Mouse (Mus musculus): ENCODE data around the gene Zmym2. TPM values are rescaled to one million over a fixed set of nuclear protein-coding genes. Genes with fewer than 3 reads are reported as not detected.
A peak's percentile ranks its signal among the peaks of the same experiment; 100 is the strongest.
"Not testable (repeated sequence)": the region's sequence is repeated elsewhere in the genome, so short reads cannot be mapped to it uniquely, and the experiment has no call there.

Zmym2 gene
- polyA plus RNA-seq (2012; fragmentation: generic; extraction: Trizol) = 14.8 TPM

GRCm38 (mm10) chr14:56886594-56887513, at the start of gene Zmym2:
TSS of gene Zmym2 (plus strand) at chr14:56886653.
- H3K36me3 ChIP-seq (ENCODE audit: control insufficient read depth, insufficient read depth); H3K27me3 ChIP-seq (ENCODE audit: control insufficient read depth, insufficient read depth, insufficient read length): not testable (repeated sequence)
- H3K79me2 ChIP-seq (ENCODE audit: control insufficient read depth, insufficient read depth) = peaks cover 46% of the 10 kb centered on the region
- peak within 1 kb of the TSS; percentile 93 for H3K4me3 ChIP-seq
- H3K4me2 ChIP-seq (ENCODE audit: low read depth) = peak within 1 kb of the TSS; percentile 74
- peak within 1 kb of the TSS; percentile 90 for H3ac ChIP-seq (ENCODE audit: control insufficient read depth, insufficient read length)

GRCm38 (mm10) chr14:56844033-56844432, 42.4 kb upstream of the Zmym2 start:
- no peaks in the 10 kb centered on the region for H3K27me3 ChIP-seq (ENCODE audit: control insufficient read depth, insufficient read depth, insufficient read length)
- H3K4me3 ChIP-seq = no peak overlapping the region
- H3K4me2 ChIP-seq (ENCODE audit: low read depth) = no peak overlapping the region
- no peaks in the 10 kb centered on the region for H3K36me3 ChIP-seq (ENCODE audit: control insufficient read depth, insufficient read depth)
- H3K79me2 ChIP-seq (ENCODE audit: control insufficient read depth, insufficient read depth) = no peaks in the 10 kb centered on the region
- TF ChIP-seq POLR2AphosphoS2 (IDR thresholded peaks at IDR 0.05; ENCODE audit: insufficient read length, low read depth) = no peak
- no peak for TF ChIP-seq TCF12 (IDR thresholded peaks at IDR 0.05; ENCODE audit: insufficient read depth, poor library complexity, severe bottlenecking)
- no peak for TF ChIP-seq MYOD1 (IDR thresholded peaks at IDR 0.05; ENCODE audit: control insufficient read depth in 1 of 3, insufficient read length in 2 of 3, low read depth in 2 of 3)
- no peak for TF ChIP-seq TCF3 (IDR thresholded peaks at IDR 0.05; ENCODE audit: insufficient read length, low read depth)
- no peak for TF ChIP-seq E2F4 (IDR thresholded peaks at IDR 0.05; ENCODE audit: insufficient read depth)
- no peak for TF ChIP-seq USF1 (IDR thresholded peaks at IDR 0.05; ENCODE audit: low read depth)
- TF ChIP-seq CEBPB (IDR thresholded peaks at IDR 0.05; ENCODE audit: insufficient read depth, poor library complexity, severe bottlenecking) = no peak
- no peak for TF ChIP-seq REST (IDR thresholded peaks at IDR 0.05; ENCODE audit: insufficient read depth, insufficient read length)
- TF ChIP-seq MAX (IDR thresholded peaks at IDR 0.05; ENCODE audit: low read depth) = no peak
- no peak for TF ChIP-seq MYOG (IDR thresholded peaks at IDR 0.05; ENCODE audit: control insufficient read depth in 1 of 3, insufficient read depth in 1 of 3, insufficient read length in 2 of 3, low read depth in 2 of 3)
- TF ChIP-seq POLR2A (IDR thresholded peaks at IDR 0.05; ENCODE audit: insufficient read length, low read depth) = no peak
- TF ChIP-seq SRF (IDR thresholded peaks at IDR 0.05; ENCODE audit: control insufficient read depth, insufficient read length, low read depth) = no peak
- H3ac ChIP-seq (ENCODE audit: control insufficient read depth, insufficient read length) = no peak overlapping the region

DNA sequence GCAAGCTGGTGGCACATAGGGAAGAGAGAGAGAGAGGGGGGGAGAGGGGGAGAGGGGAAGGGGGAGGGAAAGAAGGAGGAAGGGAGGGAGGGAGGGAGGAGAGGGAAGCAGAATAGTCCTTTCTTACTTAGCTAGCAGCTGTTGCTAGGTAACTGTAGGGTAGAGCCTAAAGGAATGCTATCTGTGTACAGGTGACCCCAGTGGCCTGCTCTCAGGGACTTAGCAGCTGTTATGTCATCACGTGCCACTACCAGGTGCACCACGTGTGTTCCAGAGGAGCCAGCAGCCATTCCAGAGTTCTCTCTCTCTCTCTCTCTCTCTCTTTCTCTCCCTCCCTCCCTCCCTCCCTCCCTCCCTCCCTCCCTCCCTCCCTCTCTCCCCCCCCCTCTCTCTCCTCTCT, 41.9 kb upstream of the Zmym2 start:
- no peaks in the 10 kb centered on the region for H3K36me3 ChIP-seq (ENCODE audit: control insufficient read depth, insufficient read depth)
- H3K79me2 ChIP-seq (ENCODE audit: control insufficient read depth, insufficient read depth) = no peaks in the 10 kb centered on the region
- no peaks in the 10 kb centered on the region for H3K27me3 ChIP-seq (ENCODE audit: control insufficient read depth, insufficient read depth, insufficient read length)
- no peak overlapping the region for H3ac ChIP-seq (ENCODE audit: control insufficient read depth, insufficient read length)
- H3K4me3 ChIP-seq = no peak overlapping the region
- no peak overlapping the region for H3K4me2 ChIP-seq (ENCODE audit: low read depth)
- TF ChIP-seq POLR2AphosphoS2 (IDR thresholded peaks at IDR 0.05; ENCODE audit: insufficient read length, low read depth) = no peak
- TF ChIP-seq MYOD1 (IDR thresholded peaks at IDR 0.05; ENCODE audit: control insufficient read depth in 1 of 3, insufficient read length in 2 of 3, low read depth in 2 of 3) = peak in 1 of 3 experiments; percentile 2

- Histone ChIP-seq H3K4me3 (no peak overlapping the region), H3K79me2 (ENCODE audit: control insufficient read depth, insufficient read depth) (no peaks in the 10 kb centered on the region), H3K27me3 (ENCODE audit: control insufficient read depth, insufficient read depth, insufficient read length) (no peaks in the 10 kb centered on the region), H3K4me2 (ENCODE audit: low read depth) (no peak overlapping the region), H3ac (ENCODE audit: control insufficient read depth, insufficient read length) (no peak overlapping the region), H3K36me3 (ENCODE audit: control insufficient read depth, insufficient read depth) (no peaks in the 10 kb centered on the region)
- TF ChIP-seq E2F4 (IDR thresholded peaks at IDR 0.05; ENCODE audit: insufficient read depth) (no peak), USF1 (IDR thresholded peaks at IDR 0.05; ENCODE audit: low read depth) (no peak), MAX (IDR thresholded peaks at IDR 0.05; ENCODE audit: low read depth) (no peak), MYOG (IDR thresholded peaks at IDR 0.05; ENCODE audit: control insufficient read depth in 1 of 3, insufficient read depth in 1 of 3, insufficient read length in 2 of 3, low read depth in 2 of 3) (no peak), TCF3 (IDR thresholded peaks at IDR 0.05; ENCODE audit: insufficient read length, low read depth) (no peak), REST (IDR thresholded peaks at IDR 0.05; ENCODE audit: insufficient read depth, insufficient read length) (no peak), POLR2A (IDR thresholded peaks at IDR 0.05; ENCODE audit: insufficient read length, low read depth) (no peak), POLR2AphosphoS2 (IDR thresholded peaks at IDR 0.05; ENCODE audit: insufficient read length, low read depth) (no peak), TCF12 (IDR thresholded peaks at IDR 0.05; ENCODE audit: insufficient read depth, poor library complexity, severe bottlenecking) (no peak), CEBPB (IDR thresholded peaks at IDR 0.05; ENCODE audit: insufficient read depth, poor library complexity, severe bottlenecking) (no peak), SRF (IDR thresholded peaks at IDR 0.05; ENCODE audit: control insufficient read depth, insufficient read length, low read depth) (no peak), MYOD1 (IDR thresholded peaks at IDR 0.05; ENCODE audit: control insufficient read depth in 1 of 3, insufficient read length in 2 of 3, low read depth in 2 of 3) (no peak)
Measured at GRCm38 (mm10) chr14:56848322-56848721, 38.1 kb upstream of the Zmym2 start.

DNA sequence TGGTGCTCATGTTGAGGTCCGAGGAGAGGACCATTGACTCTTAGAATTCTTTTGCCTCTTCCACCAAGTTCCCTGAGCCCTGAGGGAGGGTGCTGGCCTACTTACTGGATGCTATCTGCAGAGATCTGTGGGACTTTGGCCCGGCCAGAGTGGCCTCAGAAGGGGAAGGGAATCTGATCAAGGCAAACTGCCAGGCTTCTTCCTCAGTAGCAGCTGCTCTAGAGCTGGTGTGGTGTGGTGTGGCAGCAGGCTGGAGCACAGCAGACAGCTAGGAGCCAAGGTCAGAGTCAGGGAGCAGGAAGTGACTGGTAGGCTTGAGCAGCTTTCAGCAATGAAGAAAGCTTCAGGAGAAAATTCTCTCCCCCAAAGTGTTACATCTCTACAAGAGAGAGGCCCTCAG, 36.8 kb upstream of the Zmym2 start:
- H3K4me2 ChIP-seq (ENCODE audit: low read depth) = no peak overlapping the region
- no peaks in the 10 kb centered on the region for H3K27me3 ChIP-seq (ENCODE audit: control insufficient read depth, insufficient read depth, insufficient read length)
- no peak overlapping the region for H3ac ChIP-seq (ENCODE audit: control insufficient read depth, insufficient read length)
- no peaks in the 10 kb centered on the region for H3K36me3 ChIP-seq (ENCODE audit: control insufficient read depth, insufficient read depth)
- TF ChIP-seq E2F4 (IDR thresholded peaks at IDR 0.05; ENCODE audit: insufficient read depth) (no peak), MYOD1 (IDR thresholded peaks at IDR 0.05; ENCODE audit: control insufficient read depth in 1 of 3, insufficient read length in 2 of 3, low read depth in 2 of 3) (peak in 2 of 3 experiments; percentile 29 to 30), MYOG (IDR thresholded peaks at IDR 0.05; ENCODE audit: control insufficient read depth in 1 of 3, insufficient read depth in 1 of 3, insufficient read length in 2 of 3, low read depth in 2 of 3) (peak in 2 of 3 experiments; percentile 31 to 66)
- no peak overlapping the region for H3K4me3 ChIP-seq
- no peaks in the 10 kb centered on the region for H3K79me2 ChIP-seq (ENCODE audit: control insufficient read depth, insufficient read depth)

All from myocyte (in vitro differentiated cells).